In the genomic region with DNA sequence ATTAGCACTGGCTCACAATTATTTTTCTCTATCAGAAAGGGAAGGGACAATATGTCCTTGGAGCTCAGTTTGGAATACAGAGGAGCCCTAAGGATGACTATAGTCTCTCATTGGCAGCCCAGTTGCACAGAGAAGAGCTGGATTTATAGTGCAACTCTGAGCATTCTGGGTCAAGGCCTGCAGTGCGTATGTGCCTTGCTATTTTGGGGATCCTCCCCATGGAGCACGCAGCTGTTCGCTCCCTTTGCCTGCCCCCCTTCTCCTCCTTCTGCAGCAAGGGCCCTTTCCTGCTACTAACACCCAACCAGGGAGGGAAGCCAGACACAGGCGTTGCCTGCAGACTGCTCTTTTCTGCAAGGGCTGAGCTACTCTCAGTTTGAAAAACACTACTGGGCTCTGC, we compare ENCODE assay signal across 10 mouse cellular contexts. TPM values are rescaled to one million over a fixed set of nuclear protein-coding genes. Genes with fewer than 3 reads are reported as not detected.
DNase-seq lines count a peak whose midpoint lies in the region; ATAC-seq and TF ChIP-seq lines count a peak whose summit lies in the region.
"Had no signal": no experiment of that assay in that cellular context is flagged by ENCODE, and none has a peak within 500 bp of the region (broad histone marks: within the 10 kb centered on the region; RNA-seq: fewer than 3 reads in every experiment).

No protein-coding gene starts in this region.

- no peak overlapping the region for H3K4me2 ChIP-seq in stomach, postnatal 0 days (replicated peaks; ENCODE audit: low read depth)
- no peak overlapping the region for H3K4me2 ChIP-seq in liver, postnatal 0 days (ENCODE audit: low read depth, low read length)
- no peak overlapping the region for H3K4me2 ChIP-seq in hindbrain, embryonic 16.5 days (ENCODE audit: low read length)
- H3K4me2 ChIP-seq in hindbrain, embryonic 14.5 days (replicated peaks): no peak overlapping the region
- H3K4me2 ChIP-seq: hindbrain, embryonic 15.5 days; lung, embryonic 15.5 days had no signal

- peak; percentile 22 for DNase-seq in ovary, postnatal 36 days (ENCODE audit: low spot score)
- DNase-seq in ovary, postnatal 10 days (ENCODE audit: low spot score): no peak
- DNase-seq in cerebellum, postnatal 25 days: peak; percentile 80 to 81
- DNase-seq in layer of hippocampus, adult 2 months (ENCODE audit: low spot score in 2 of 2): peak; percentile 41 to 51
- no peak for DNase-seq in stomach, postnatal 0 days (ENCODE audit: low spot score)
- DNase-seq in liver, postnatal 0 days: no peak
- no peak for DNase-seq in hindbrain, embryonic 14.5 days (ENCODE audit: low spot score)

- no peak overlapping the region for H3K9ac ChIP-seq in stomach, postnatal 0 days (ENCODE audit: low read length)
- no peak overlapping the region for H3K9ac ChIP-seq in liver, postnatal 0 days (replicated peaks)
- no peak overlapping the region for H3K9ac ChIP-seq in hindbrain, embryonic 16.5 days (ENCODE audit: low read depth, low read length)
- H3K9ac ChIP-seq in hindbrain, embryonic 14.5 days: no peak overlapping the region
- H3K9ac ChIP-seq: hindbrain, embryonic 15.5 days; lung, embryonic 15.5 days had no signal

- no peak overlapping the region for H3K4me3 ChIP-seq in layer of hippocampus, adult 2 months
- no peak overlapping the region for H3K4me3 ChIP-seq in stomach, postnatal 0 days (ENCODE audit: low read depth, low read length)
- no peak overlapping the region for H3K4me3 ChIP-seq in liver, postnatal 0 days (ENCODE audit: low read depth, low read length)
- no peak overlapping the region for H3K4me3 ChIP-seq in hindbrain, embryonic 16.5 days (ENCODE audit: low read length)
- no peak overlapping the region for H3K4me3 ChIP-seq in hindbrain, embryonic 14.5 days (replicated peaks; ENCODE audit: low read length)
- H3K4me3 ChIP-seq: hindbrain, embryonic 15.5 days; lung, embryonic 15.5 days had no signal

- no peak for TF ChIP-seq EP300 in stomach, postnatal 0 days (optimal IDR thresholded peaks at IDR 0.05)
- no peak for TF ChIP-seq EP300 in liver, postnatal 0 days (IDR thresholded peaks at IDR 0.05; ENCODE audit: low read depth)

- no peaks in the 10 kb centered on the region for H3K4me1 ChIP-seq in stomach, postnatal 0 days (replicated peaks; ENCODE audit: control insufficient read depth, insufficient read depth)
- no peaks in the 10 kb centered on the region for H3K4me1 ChIP-seq in liver, postnatal 0 days (ENCODE audit: insufficient read depth)
- no peaks in the 10 kb centered on the region for H3K4me1 ChIP-seq in hindbrain, embryonic 16.5 days (ENCODE audit: control insufficient read depth, insufficient read depth, low read depth, low read length)
- H3K4me1 ChIP-seq in hindbrain, embryonic 14.5 days (replicated peaks; ENCODE audit: control insufficient read depth, insufficient read depth, low read length): no peaks in the 10 kb centered on the region
- H3K4me1 ChIP-seq: hindbrain, embryonic 15.5 days; lung, embryonic 15.5 days had no signal

- peak; percentile 29; the same call in 1 of the 2 replicates for ATAC-seq in stomach, postnatal 0 days (ENCODE audit: low FRiP score, low TSS enrichment)
- ATAC-seq in liver, postnatal 0 days: no peak
- no peak for ATAC-seq in hindbrain, embryonic 16.5 days
- no peak for ATAC-seq in hindbrain, embryonic 14.5 days (ENCODE audit: low FRiP score)

- whole genome bisulfite sequencing in stomach, postnatal 0 days: 46% methylated on average over 4 of the region's 4 CpGs
- 63% methylated on average over 4 of the region's 4 CpGs for WGBS in liver, postnatal 0 days (ENCODE audit: insufficient replicate concordance)
- WGBS in hindbrain, embryonic 16.5 days: 82% methylated on average over 4 of the region's 4 CpGs
- WGBS in hindbrain, embryonic 14.5 days: 81% methylated on average over 4 of the region's 4 CpGs

- no peaks in the 10 kb centered on the region for H3K36me3 ChIP-seq in stomach, postnatal 0 days (ENCODE audit: control insufficient read depth, insufficient read depth, low read length)
- no peaks in the 10 kb centered on the region for H3K36me3 ChIP-seq in liver, postnatal 0 days (replicated peaks; ENCODE audit: insufficient read depth, low read length)
- no peaks in the 10 kb centered on the region for H3K36me3 ChIP-seq in hindbrain, embryonic 16.5 days (ENCODE audit: control insufficient read depth, insufficient read depth, low read length)
- H3K36me3 ChIP-seq in hindbrain, embryonic 14.5 days (replicated peaks; ENCODE audit: control insufficient read depth, insufficient read depth): no peaks in the 10 kb centered on the region
- H3K36me3 ChIP-seq: hindbrain, embryonic 15.5 days; lung, embryonic 15.5 days had no signal

- H3K27me3 ChIP-seq in stomach, postnatal 0 days (ENCODE audit: control insufficient read depth, insufficient read depth, low read length): no peaks in the 10 kb centered on the region
- H3K27me3 ChIP-seq in liver, postnatal 0 days (ENCODE audit: insufficient read depth, low read length): no peaks in the 10 kb centered on the region
- H3K27me3 ChIP-seq in hindbrain, embryonic 16.5 days (replicated peaks; ENCODE audit: control insufficient read depth, insufficient read depth, low read length): no peaks in the 10 kb centered on the region
- H3K27me3 ChIP-seq in hindbrain, embryonic 14.5 days (ENCODE audit: control insufficient read depth, insufficient read depth, low read length): no peaks in the 10 kb centered on the region
- H3K27me3 ChIP-seq: hindbrain, embryonic 15.5 days; lung, embryonic 15.5 days had no signal

- no peaks in the 10 kb centered on the region for H3K9me3 ChIP-seq in stomach, postnatal 0 days (ENCODE audit: control insufficient read depth, low read length)
- no peaks in the 10 kb centered on the region for H3K9me3 ChIP-seq in liver, postnatal 0 days (ENCODE audit: low read length)
- H3K9me3 ChIP-seq in hindbrain, embryonic 16.5 days (ENCODE audit: control insufficient read depth, low read length): no peaks in the 10 kb centered on the region
- H3K9me3 ChIP-seq in hindbrain, embryonic 14.5 days (ENCODE audit: control insufficient read depth, low read length): no peaks in the 10 kb centered on the region
- H3K9me3 ChIP-seq: hindbrain, embryonic 15.5 days; lung, embryonic 15.5 days had no signal

- no peak for TF ChIP-seq CTCF in layer of hippocampus, adult 2 months (conservative IDR thresholded peaks at IDR 0.05)
- TF ChIP-seq CTCF in stomach, postnatal 0 days (IDR thresholded peaks at IDR 0.05; ENCODE audit: low read depth): no peak
- no peak for TF ChIP-seq CTCF in liver, postnatal 0 days (IDR thresholded peaks at IDR 0.05; ENCODE audit: low read depth)

- peak overlapping the region; percentile 59; the same call in 1 of the 2 replicates for H3K27ac ChIP-seq in layer of hippocampus, adult 2 months
- H3K27ac ChIP-seq in stomach, postnatal 0 days (replicated peaks): no peak overlapping the region
- H3K27ac ChIP-seq in liver, postnatal 0 days (ENCODE audit: low read depth): no peak overlapping the region
- no peak overlapping the region for H3K27ac ChIP-seq in hindbrain, embryonic 16.5 days (ENCODE audit: low read depth, low read length)
- H3K27ac ChIP-seq in hindbrain, embryonic 14.5 days: no peak overlapping the region
- H3K27ac ChIP-seq: hindbrain, embryonic 15.5 days; lung, embryonic 15.5 days had no signal

RNA-seq across cellular contexts. Expression of gene Mamld1, which starts 56.3 kb away (rescaled TPM):
- 10 to 100 TPM; 31.1 to 32.5 TPM for total RNA-seq in layer of hippocampus, adult 2 months (2021)
- 1.0 and 1.4 TPM in 2 replicates for polyA plus RNA-seq in stomach, postnatal 0 days (2015; fragmentation: Nextera tagmentation; extraction: Ambion mirVana)
- 0.27 and 0.30 TPM in 2 replicates for polyA plus RNA-seq in liver, postnatal 0 days (2015; fragmentation: Nextera tagmentation; extraction: Ambion mirVana)
- 5.1 and 7.5 TPM in 2 replicates for polyA plus RNA-seq in hindbrain, embryonic 16.5 days (2015; fragmentation: Nextera tagmentation; extraction: Ambion mirVana)
- polyA plus RNA-seq in hindbrain, embryonic 14.5 days (2014; fragmentation: Nextera tagmentation; extraction: Ambion mirVana): 10.1 and 10.9 TPM in 2 replicates

Comparison
In these comparisons a context has a peak if more than half of its experiments do, and no peak if none do; other contexts are left out.
1. DNase-seq: peak in ovary, postnatal 36 days (single experiment), cerebellum, postnatal 25 days (2 of 2) and layer of hippocampus, adult 2 months (2 of 2); none in ovary, postnatal 10 days (single experiment), stomach, postnatal 0 days (single experiment), liver, postnatal 0 days (single experiment) and hindbrain, embryonic 14.5 days (single experiment).